Mouse (Mus musculus) c-Kit-negative CD71-positive TER-119-positive erythroid progenitor cells, embryonic 14.5 days (primary cell): ENCODE results near the gene Idh3a.

Experiments
- DNase-seq: peaks from one replicate; pipeline ENCODE4 v3.0.0-alpha.2; 2013; ENCODE audit warnings: low read depth, low spot score

The Idh3a gene

DNA sequence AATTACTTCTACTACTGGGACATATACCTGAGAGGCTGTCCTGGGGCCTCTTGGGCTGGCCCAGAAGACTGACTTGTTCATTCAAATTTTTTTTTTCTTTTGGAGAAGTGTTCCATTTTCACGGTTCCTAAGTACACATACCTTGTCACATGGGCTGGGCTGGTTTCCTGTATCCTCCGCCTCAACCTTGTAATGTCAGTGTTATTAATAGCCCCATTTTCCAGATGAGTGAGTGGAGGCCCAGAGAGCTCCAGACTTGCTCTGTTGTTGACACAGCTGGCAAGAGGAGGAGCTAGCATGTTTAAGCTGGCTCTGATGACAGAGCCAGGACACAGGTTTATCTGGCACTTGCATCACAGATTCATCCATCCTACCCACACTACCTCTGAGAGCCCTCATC lies 61.3 kb downstream of the Idh3a start:
- DNase-seq: no peak

DNA sequence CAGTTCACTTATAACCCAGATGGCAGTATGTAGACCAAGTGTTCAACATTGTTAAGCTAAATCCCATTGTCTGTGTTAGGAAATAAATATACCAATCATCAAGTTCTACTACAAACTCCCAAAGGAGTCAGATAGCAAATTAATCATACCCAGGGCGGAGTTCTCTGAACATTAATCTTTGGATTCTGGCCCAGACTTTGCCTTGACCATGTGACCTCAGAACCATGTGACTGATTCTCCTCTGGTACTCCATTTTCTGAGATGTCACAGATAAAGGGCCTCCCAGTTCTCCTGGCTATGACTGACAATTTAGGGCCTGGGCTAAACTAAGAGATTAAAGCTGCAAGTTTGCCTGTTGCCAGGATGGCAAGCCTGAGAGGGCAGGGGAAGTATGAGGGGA lies 63.2 kb downstream of the Idh3a start:
- DNase-seq: no peak

DNA sequence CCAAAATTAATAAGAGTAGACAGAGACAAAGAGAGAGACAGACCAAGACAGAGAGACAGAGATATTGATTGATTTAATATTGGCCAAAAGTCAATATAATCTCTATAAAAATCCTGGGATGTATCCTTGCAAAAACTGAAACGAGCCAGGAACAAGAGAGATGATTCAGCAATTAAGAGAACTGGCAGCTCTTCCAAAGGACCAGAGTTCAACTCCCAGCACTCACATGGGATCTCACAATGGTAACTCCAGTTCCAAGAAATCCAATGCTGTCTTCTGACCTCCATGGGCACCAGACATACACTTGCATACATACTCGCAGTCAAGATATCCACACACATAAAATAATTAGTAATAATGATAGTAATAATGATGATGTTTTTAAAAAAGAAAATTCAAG lies 66.6 kb downstream of the Idh3a start:
- no peak for DNase-seq
